Mouse (Mus musculus): ENCODE measurements at regions not wholly inside any gene's neighbourhood (a gene's known extent, or its start where the extent isn't known, plus 50 kb on each side); places are given as distances from the start of the nearest gene placed in this dataset.

DNA sequence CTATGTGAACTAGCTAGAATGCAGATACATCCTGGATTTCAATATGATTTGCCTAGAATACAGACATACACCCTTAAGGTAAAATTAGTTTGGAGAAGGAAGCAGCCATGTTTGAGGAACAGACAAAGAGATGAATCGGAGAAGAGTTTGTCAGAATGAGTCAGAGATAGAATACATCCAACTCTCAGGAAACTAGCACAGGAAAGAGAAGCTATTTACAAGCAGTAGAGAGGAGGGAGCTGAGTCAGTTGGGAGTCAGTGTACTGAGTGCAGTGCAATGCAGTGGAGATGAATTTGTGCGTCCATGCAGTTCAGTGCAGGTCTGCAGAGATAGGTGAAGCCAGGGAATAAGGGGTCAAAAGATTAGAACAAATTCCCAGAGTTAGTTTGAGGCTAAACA lies 205.5 kb upstream of the Hand2 start:
- Histone ChIP-seq H3K4me1 (ENCODE audit: control insufficient read depth in 1 of 2, insufficient read depth in 2 of 2) (peaks cover 0 to 12% of the 10 kb centered on the region in 2 experiments; a peak in 1 of 4 replicates), H3K9me3 (replicated peaks; ENCODE audit: low read length) (peaks cover 2% of the 10 kb centered on the region), H3K4me2 (ENCODE audit: insufficient read depth, low read depth, poor library complexity, severe bottlenecking) (no peak overlapping the region), H3K27me3 (replicated peaks) (no peaks in the 10 kb centered on the region), H3K4me3 (replicated peaks in 1 of 3; ENCODE audit: low read depth in 2 of 3, low read length in 2 of 3, poor library complexity in 1 of 3) (no peak overlapping the region), H3K36me3 (replicated peaks in 1 of 2; ENCODE audit: control insufficient read depth in 1 of 2, insufficient read depth in 1 of 2, low read length in 1 of 2) (no peaks in the 10 kb centered on the region), H3K27ac (ENCODE audit: insufficient read depth, low read depth) (no peak overlapping the region), H3K79me2 (replicated peaks; ENCODE audit: control insufficient read depth, extremely low read depth, insufficient read depth, poor library complexity, severe bottlenecking) (no peaks in the 10 kb centered on the region), H3K9ac (ENCODE audit: insufficient read depth, low read depth) (no peak overlapping the region)
- dilution Hi-C loops (cut with MboI; ENCODE audit: extremely low pct_ligation_motif_present, extremely low pct_unique_long_range_greater_than_20kb, low sequenced_read_pairs): no loop called here
- in situ Hi-C loops (cut with MboI; ENCODE audit: low pct_ligation_motif_present, low pct_unique_long_range_greater_than_20kb, low sequenced_read_pairs): no loop called here
- no peak for DNase-seq (ENCODE audit: extremely low read depth)
- TF ChIP-seq KAT2A (IDR thresholded peaks at IDR 0.05; ENCODE audit: insufficient replicate concordance, low read length) (no peak), ZNF384 (IDR thresholded peaks at IDR 0.05; ENCODE audit: low read depth, low read length) (no peak)

DNA sequence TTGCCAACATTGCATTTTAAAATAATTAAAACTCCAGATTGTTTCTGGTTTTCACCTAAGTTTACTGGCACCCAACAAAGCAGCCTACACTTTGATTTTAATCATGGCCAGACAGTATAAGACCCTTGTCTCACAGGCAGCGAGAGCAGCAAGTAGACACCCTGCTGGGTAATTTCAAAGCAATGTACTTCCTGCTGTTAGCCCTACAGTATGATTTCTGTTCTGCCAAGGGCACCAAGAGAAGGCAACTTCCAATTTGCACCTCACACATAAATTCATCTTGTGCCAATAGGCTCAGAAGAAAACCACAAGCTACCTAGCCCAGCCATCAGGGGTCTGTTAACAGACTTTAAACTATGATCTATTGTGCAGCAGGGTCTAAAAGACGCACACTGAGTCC lies 186.7 kb upstream of the Hand2 start:
- dilution Hi-C loops (cut with MboI; ENCODE audit: extremely low pct_ligation_motif_present, extremely low pct_unique_long_range_greater_than_20kb, low sequenced_read_pairs): no loop called here
- H3K79me2 ChIP-seq (replicated peaks; ENCODE audit: control insufficient read depth, extremely low read depth, insufficient read depth, poor library complexity, severe bottlenecking): no peaks in the 10 kb centered on the region
- H3K36me3 ChIP-seq (replicated peaks in 1 of 2; ENCODE audit: control insufficient read depth in 1 of 2, insufficient read depth in 1 of 2, low read length in 1 of 2): no peaks in the 10 kb centered on the region
- no peak for DNase-seq (ENCODE audit: extremely low read depth)
- in situ Hi-C loops (cut with MboI; ENCODE audit: low pct_ligation_motif_present, low pct_unique_long_range_greater_than_20kb, low sequenced_read_pairs): no loop called here
- H3K9me3 ChIP-seq (replicated peaks; ENCODE audit: low read length): no peaks in the 10 kb centered on the region
- H3K9ac ChIP-seq (ENCODE audit: insufficient read depth, low read depth): no peak overlapping the region
- no peak overlapping the region for H3K4me2 ChIP-seq (ENCODE audit: insufficient read depth, low read depth, poor library complexity, severe bottlenecking)
- H3K4me1 ChIP-seq (ENCODE audit: control insufficient read depth in 1 of 2, insufficient read depth in 2 of 2): no peaks in the 10 kb centered on the region
- no peak overlapping the region for H3K4me3 ChIP-seq (replicated peaks in 1 of 3; ENCODE audit: low read depth in 2 of 3, low read length in 2 of 3, poor library complexity in 1 of 3)
- no peaks in the 10 kb centered on the region for H3K27me3 ChIP-seq (replicated peaks)
- H3K27ac ChIP-seq (ENCODE audit: insufficient read depth, low read depth): no peak overlapping the region
- TF ChIP-seq MYC (IDR thresholded peaks at IDR 0.05; ENCODE audit: low read depth, low read length) (no peak), ZC3H11A (IDR thresholded peaks at IDR 0.05; ENCODE audit: low read depth, low read length) (no peak), ZKSCAN1 (IDR thresholded peaks at IDR 0.05; ENCODE audit: borderline replicate concordance, low read depth, low read length) (no peak), USF2 (conservative IDR thresholded peaks at IDR 0.05; ENCODE audit: low read depth, low read length) (no peak), USF1 (IDR thresholded peaks at IDR 0.05; ENCODE audit: low read depth, low read length) (no peak), MAFK (IDR thresholded peaks at IDR 0.05; ENCODE audit: insufficient replicate concordance, low read length) (no peak), KAT2A (IDR thresholded peaks at IDR 0.05; ENCODE audit: insufficient replicate concordance, low read length) (no peak)

DNA sequence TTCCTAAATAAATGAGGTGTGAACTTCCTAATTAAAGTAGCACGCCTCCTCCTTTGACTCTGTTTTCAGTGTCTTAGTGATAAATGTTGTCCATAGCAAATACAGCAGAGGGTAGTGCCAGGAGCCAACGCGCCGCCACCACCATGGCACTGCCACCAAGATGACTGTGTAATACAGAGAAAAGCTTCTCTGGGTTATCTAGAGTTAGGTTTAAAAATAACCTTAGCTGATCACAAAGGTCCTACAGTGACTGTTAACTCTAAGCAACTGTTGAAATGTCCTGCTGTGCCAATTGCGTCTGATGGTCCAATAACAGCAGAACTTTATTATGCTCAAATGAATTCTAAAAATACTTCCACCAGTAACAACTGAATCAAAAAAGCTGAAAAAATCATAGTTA lies 186.1 kb upstream of the Hand2 start:
- no peak overlapping the region for H3K4me3 ChIP-seq (replicated peaks in 1 of 3; ENCODE audit: low read depth in 2 of 3, low read length in 2 of 3, poor library complexity in 1 of 3)
- no peaks in the 10 kb centered on the region for H3K79me2 ChIP-seq (replicated peaks; ENCODE audit: control insufficient read depth, extremely low read depth, insufficient read depth, poor library complexity, severe bottlenecking)
- DNase-seq (ENCODE audit: extremely low read depth): no peak
- no peak overlapping the region for H3K9ac ChIP-seq (ENCODE audit: insufficient read depth, low read depth)
- H3K4me1 ChIP-seq (ENCODE audit: control insufficient read depth in 1 of 2, insufficient read depth in 2 of 2): no peaks in the 10 kb centered on the region
- H3K27ac ChIP-seq (ENCODE audit: insufficient read depth, low read depth): no peak overlapping the region
- H3K36me3 ChIP-seq (replicated peaks in 1 of 2; ENCODE audit: control insufficient read depth in 1 of 2, insufficient read depth in 1 of 2, low read length in 1 of 2): no peaks in the 10 kb centered on the region
- in situ Hi-C loops (cut with MboI; ENCODE audit: low pct_ligation_motif_present, low pct_unique_long_range_greater_than_20kb, low sequenced_read_pairs): no loop called here
- H3K9me3 ChIP-seq (replicated peaks; ENCODE audit: low read length): no peaks in the 10 kb centered on the region
- no peak for TF ChIP-seq ETS1 (conservative IDR thresholded peaks at IDR 0.05; ENCODE audit: low read depth, low read length)
- no peak for TF ChIP-seq POLR2A (IDR thresholded peaks at IDR 0.05; ENCODE audit: low read depth, low read length)
- no peak for TF ChIP-seq USF2 (conservative IDR thresholded peaks at IDR 0.05; ENCODE audit: low read depth, low read length)
- no peak for TF ChIP-seq ELF1 (IDR thresholded peaks at IDR 0.05; ENCODE audit: low read depth, low read length)
- TF ChIP-seq ZKSCAN1 (IDR thresholded peaks at IDR 0.05; ENCODE audit: borderline replicate concordance, low read depth, low read length): no peak
- TF ChIP-seq EP300 (IDR thresholded peaks at IDR 0.05; ENCODE audit: low read length): no peak
- TF ChIP-seq ZNF384 (IDR thresholded peaks at IDR 0.05; ENCODE audit: low read depth, low read length): no peak
- TF ChIP-seq MAFK (IDR thresholded peaks at IDR 0.05; ENCODE audit: insufficient replicate concordance, low read length): no peak
- no peak for TF ChIP-seq SMC3 (IDR thresholded peaks at IDR 0.05; ENCODE audit: low read depth, low read length)
- no peak for TF ChIP-seq E2F4 (IDR thresholded peaks at IDR 0.05; ENCODE audit: insufficient replicate concordance, low read depth, low read length)
- dilution Hi-C loops (cut with MboI; ENCODE audit: extremely low pct_ligation_motif_present, extremely low pct_unique_long_range_greater_than_20kb, low sequenced_read_pairs): no loop called here
- H3K4me2 ChIP-seq (ENCODE audit: insufficient read depth, low read depth, poor library complexity, severe bottlenecking): no peak overlapping the region
- no peaks in the 10 kb centered on the region for H3K27me3 ChIP-seq (replicated peaks)
